Mouse (Mus musculus) neural tube, embryonic 13.5 days (tissue): ENCODE measurements around the gene Plcb4. TPM values are rescaled to one million over a fixed set of nuclear protein-coding genes. Genes with fewer than 3 reads are reported as not detected.
A peak's percentile ranks its signal among the peaks of the same experiment; 100 is the strongest.
"Not testable (repeated sequence)": the region's sequence is repeated elsewhere in the genome, so short reads cannot be mapped to it uniquely, and the experiment has no call there.

Experiments used
- ATAC-seq: fragments of 200-750 bp; cut with Nextera tagmentation; 2 replicates; pipeline ENCODE4 v1.8.0; 2017; ENCODE audit warnings: low read depth, mild to moderate bottlenecking, moderate TSS enrichment, moderate library complexity
- H3K27ac ChIP-seq: fragments of 300-500 bp; sonication (generic); replicated peaks from 2 replicates; pipeline ENCODE4 v1.5.1; 2015; ENCODE audit warnings: moderate library complexity, mild to moderate bottlenecking, inconsistent platforms
- H3K27me3 ChIP-seq: fragments of 300-500 bp; sonication (generic); 2 replicates; pipeline ENCODE4 v1.6.1; 2015; ENCODE audit warnings: mild to moderate bottlenecking, inconsistent platforms
- H3K36me3 ChIP-seq: fragments of 300-500 bp; sonication (generic); 2 replicates; pipeline ENCODE4 v1.6.1; 2015; ENCODE audit warnings: mild to moderate bottlenecking, inconsistent platforms
- H3K4me1 ChIP-seq: fragments of 300-500 bp; sonication (generic); replicated peaks from 2 replicates; pipeline ENCODE4 v1.6.1; 2015; ENCODE audit warnings: inconsistent platforms
- H3K4me2 ChIP-seq: fragments of 300-500 bp; sonication (generic); 2 replicates; pipeline ENCODE4 v1.6.1; 2015; ENCODE audit warnings: inconsistent platforms, mild to moderate bottlenecking, moderate library complexity
- H3K4me3 ChIP-seq: fragments of 300-500 bp; sonication (generic); 2 replicates; pipeline ENCODE4 v1.5.1; 2015; ENCODE audit warnings: mild to moderate bottlenecking, inconsistent platforms
- H3K9ac ChIP-seq: fragments of 300-500 bp; sonication (generic); 2 replicates; pipeline ENCODE4 v1.6.1; 2015; ENCODE audit warnings: moderate library complexity, mild to moderate bottlenecking, inconsistent platforms
- H3K9me3 ChIP-seq: fragments of 300-500 bp; sonication (generic); 2 replicates; pipeline ENCODE4 v1.6.1; 2016; ENCODE audit warnings: inconsistent platforms
- WGBS: fragments of 180-500 bp; shearing (Covaris S2); methylation state at CpG from one replicate; pipeline ENCODE4 v1.1.7; 2015; 5-methylcytosine and 5-hydroxymethylcytosine counted together
- polyA plus RNA-seq: library from polyadenylated mRNA; unstranded; fragments of >200 nt; fragmentation: Nextera tagmentation; extraction: Ambion mirVana; gene quantifications from 2 replicates; pipeline ENCODE4 v1.2.1, GENCODE M21; 2015

The Plcb4 gene
- polyA plus RNA-seq, 1 experiment from 2014 or later = 38.2 TPM

DNA sequence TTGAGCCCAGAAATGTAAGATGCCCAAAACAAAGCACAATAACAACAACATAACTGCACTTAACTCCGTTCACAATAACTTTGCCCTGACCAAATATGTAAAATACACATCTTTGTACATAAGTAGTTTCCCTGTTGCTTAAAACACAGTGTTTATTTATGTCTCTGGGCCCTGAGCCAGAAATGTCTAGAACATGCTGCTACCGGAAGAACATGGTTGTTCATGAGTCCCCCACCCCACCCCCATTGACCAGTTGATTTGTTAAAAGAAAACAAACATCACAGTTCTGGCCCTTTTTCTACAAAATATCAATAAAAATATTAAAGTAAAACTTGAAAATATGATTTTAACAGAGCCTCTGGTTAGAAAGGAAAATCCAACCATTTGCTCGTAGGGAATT, 49.6 kb downstream of the Plcb4 start:
- Histone ChIP-seq H3K36me3 (no peaks in the 10 kb centered on the region), H3K27me3 (peaks cover 4% of the 10 kb centered on the region; the same call in 1 of the 2 replicates), H3K9me3 (no peaks in the 10 kb centered on the region), H3K4me1 (peaks cover 32% of the 10 kb centered on the region), H3K4me3 (no peak overlapping the region), H3K4me2 (no peak overlapping the region), H3K27ac (no peak overlapping the region), H3K9ac (no peak overlapping the region)
- ATAC-seq = no peak
- 70% methylated on average over 3 of the region's 3 CpGs for WGBS

GRCm38 (mm10) chr2:135708796-135709195, 50.0 kb downstream of the Plcb4 start:
- peaks cover 4% of the 10 kb centered on the region; the same call in 1 of the 2 replicates for H3K27me3 ChIP-seq
- no peak overlapping the region for H3K4me3 ChIP-seq
- H3K4me1 ChIP-seq = peaks cover 32% of the 10 kb centered on the region
- H3K9ac ChIP-seq = no peak overlapping the region
- no peak for ATAC-seq
- no peak overlapping the region for H3K4me2 ChIP-seq
- 82% methylated on average over 9 of the region's 9 CpGs for WGBS
- no peak overlapping the region for H3K27ac ChIP-seq
- no peaks in the 10 kb centered on the region for H3K36me3 ChIP-seq
- no peaks in the 10 kb centered on the region for H3K9me3 ChIP-seq

- not testable (repeated sequence) for H3K36me3 ChIP-seq, ATAC-seq, H3K27me3 ChIP-seq, H3K27ac ChIP-seq, H3K9ac ChIP-seq, H3K4me3 ChIP-seq, H3K9me3 ChIP-seq, H3K4me2 ChIP-seq
- H3K4me1 ChIP-seq = peaks cover 32% of the 10 kb centered on the region
Measured at GRCm38 (mm10) chr2:135709736-135710135, 50.9 kb downstream of the Plcb4 start.

DNA sequence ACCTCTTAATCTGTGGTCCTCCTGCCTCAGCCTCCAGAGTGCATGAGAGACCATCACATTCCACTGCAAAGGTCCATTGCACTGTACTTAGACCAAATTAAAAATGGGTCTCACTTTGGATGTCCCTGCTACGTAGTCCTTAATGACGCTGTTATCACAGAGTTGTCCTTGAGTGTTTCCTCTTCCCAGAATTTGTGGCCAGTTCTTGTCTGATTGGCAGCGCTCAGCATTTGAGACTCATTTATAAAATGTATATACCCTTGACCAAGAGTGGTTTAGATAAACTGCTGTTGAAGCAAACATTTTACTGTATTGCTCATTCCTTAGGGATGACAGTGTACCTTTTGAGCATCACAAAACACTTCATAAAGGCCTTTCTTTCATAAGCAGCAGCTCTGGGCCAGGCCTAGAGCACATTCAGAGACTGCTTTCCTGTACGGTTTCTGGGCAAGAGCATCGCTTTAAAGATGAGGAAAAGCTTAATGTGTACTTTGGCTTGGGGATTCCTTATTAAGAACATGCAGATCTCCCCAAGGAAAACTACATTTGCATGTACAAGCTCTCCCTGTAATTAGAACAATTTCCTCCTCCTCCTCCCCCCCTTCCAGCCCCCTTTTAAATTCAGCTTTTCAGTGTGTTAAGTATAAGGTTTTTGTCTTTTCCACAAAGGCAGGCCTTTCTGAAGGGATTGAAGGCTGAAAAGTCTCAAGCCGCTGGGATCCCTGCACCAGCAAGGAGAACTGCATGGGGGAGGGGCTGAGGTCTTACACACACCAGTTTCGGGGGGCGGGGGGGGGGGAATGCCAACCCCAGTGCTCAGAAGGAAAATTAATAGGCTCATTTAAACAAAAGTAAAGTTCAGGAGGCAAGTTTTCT, 52.5 kb downstream of the Plcb4 start:
- Histone ChIP-seq H3K36me3 (no peaks in the 10 kb centered on the region), H3K27me3 (peaks cover 4% of the 10 kb centered on the region; the same call in 1 of the 2 replicates), H3K9ac (no peak overlapping the region), H3K27ac (peak overlapping the region; percentile 74), H3K4me3 (no peak overlapping the region), H3K4me2 (peak overlapping the region; percentile 45), H3K4me1 (peaks cover 38% of the 10 kb centered on the region), H3K9me3 (no peaks in the 10 kb centered on the region)
- WGBS = 33% methylated on average over 8 of the region's 8 CpGs
- ATAC-seq = peak; percentile 81

GRCm38 (mm10) chr2:135711925-135712288, 53.1 kb downstream of the Plcb4 start:
- peak; percentile 83 for ATAC-seq
- Histone ChIP-seq H3K9ac (no peak overlapping the region), H3K4me3 (no peak overlapping the region), H3K4me2 (peak overlapping the region; percentile 45), H3K9me3 (no peaks in the 10 kb centered on the region), H3K36me3 (no peaks in the 10 kb centered on the region), H3K4me1 (peaks cover 45% of the 10 kb centered on the region), H3K27me3 (peaks cover 4% of the 10 kb centered on the region; the same call in 1 of the 2 replicates), H3K27ac (peak overlapping the region; percentile 74; the same call in 1 of the 2 replicates)
- 9% methylated on average over 8 of the region's 8 CpGs for WGBS

DNA sequence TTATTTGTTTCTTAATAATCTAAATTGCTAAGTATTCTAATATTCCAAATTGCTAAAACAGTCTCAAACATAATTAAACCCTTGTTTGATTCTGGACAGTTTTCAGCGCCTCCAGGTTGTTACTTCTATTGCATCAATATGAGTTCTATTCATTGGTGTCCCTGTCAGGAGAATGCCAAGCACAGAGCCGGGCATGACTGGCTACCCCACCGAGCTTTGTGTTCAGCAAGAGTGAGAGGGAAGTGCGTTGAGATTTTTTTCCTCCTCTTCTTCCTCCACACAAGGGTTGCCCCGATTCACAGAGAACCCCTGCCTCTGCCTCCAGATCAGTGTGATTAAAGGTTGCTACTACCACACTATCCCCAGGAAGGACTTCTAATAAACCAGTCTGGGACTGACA, 53.5 kb downstream of the Plcb4 start:
- peaks cover 49% of the 10 kb centered on the region for H3K4me1 ChIP-seq
- 16% methylated on average over 5 of the region's 5 CpGs for WGBS
- H3K4me3 ChIP-seq = no peak overlapping the region
- no peak overlapping the region for H3K9ac ChIP-seq
- no peak overlapping the region for H3K27ac ChIP-seq
- ATAC-seq = no peak
- H3K9me3 ChIP-seq = no peaks in the 10 kb centered on the region
- H3K4me2 ChIP-seq = peak overlapping the region; percentile 45
- peaks cover 4% of the 10 kb centered on the region; the same call in 1 of the 2 replicates for H3K27me3 ChIP-seq
- H3K36me3 ChIP-seq = no peaks in the 10 kb centered on the region

GRCm38 (mm10) chr2:135712921-135713320, 54.1 kb downstream of the Plcb4 start:
- ATAC-seq = no peak
- no peak overlapping the region for H3K4me2 ChIP-seq
- WGBS = 63% methylated on average over 6 of the region's 6 CpGs

GRCm38 (mm10) chr2:135716180-135716579, 57.4 kb downstream of the Plcb4 start:
- H3K4me1 ChIP-seq = peaks cover 46% of the 10 kb centered on the region
- H3K4me2 ChIP-seq = no peak overlapping the region
- H3K9me3 ChIP-seq = no peaks in the 10 kb centered on the region
- WGBS = 89% methylated on average over 4 of the region's 4 CpGs
- H3K27ac ChIP-seq = no peak overlapping the region
- H3K36me3 ChIP-seq = no peaks in the 10 kb centered on the region
- H3K27me3 ChIP-seq = peaks cover 4% of the 10 kb centered on the region
- H3K9ac ChIP-seq = no peak overlapping the region
- H3K4me3 ChIP-seq = no peak overlapping the region
- no peak for ATAC-seq

More at GRCm38 (mm10) chr2:135712921-135713320, 54.1 kb downstream of the Plcb4 start:
- Histone ChIP-seq H3K36me3 (no peaks in the 10 kb centered on the region), H3K27me3 (peaks cover 4% of the 10 kb centered on the region; the same call in 1 of the 2 replicates), H3K9ac (no peak overlapping the region), H3K27ac (no peak overlapping the region), H3K4me3 (no peak overlapping the region), H3K4me1 (peaks cover 55% of the 10 kb centered on the region), H3K9me3 (no peaks in the 10 kb centered on the region)

DNA sequence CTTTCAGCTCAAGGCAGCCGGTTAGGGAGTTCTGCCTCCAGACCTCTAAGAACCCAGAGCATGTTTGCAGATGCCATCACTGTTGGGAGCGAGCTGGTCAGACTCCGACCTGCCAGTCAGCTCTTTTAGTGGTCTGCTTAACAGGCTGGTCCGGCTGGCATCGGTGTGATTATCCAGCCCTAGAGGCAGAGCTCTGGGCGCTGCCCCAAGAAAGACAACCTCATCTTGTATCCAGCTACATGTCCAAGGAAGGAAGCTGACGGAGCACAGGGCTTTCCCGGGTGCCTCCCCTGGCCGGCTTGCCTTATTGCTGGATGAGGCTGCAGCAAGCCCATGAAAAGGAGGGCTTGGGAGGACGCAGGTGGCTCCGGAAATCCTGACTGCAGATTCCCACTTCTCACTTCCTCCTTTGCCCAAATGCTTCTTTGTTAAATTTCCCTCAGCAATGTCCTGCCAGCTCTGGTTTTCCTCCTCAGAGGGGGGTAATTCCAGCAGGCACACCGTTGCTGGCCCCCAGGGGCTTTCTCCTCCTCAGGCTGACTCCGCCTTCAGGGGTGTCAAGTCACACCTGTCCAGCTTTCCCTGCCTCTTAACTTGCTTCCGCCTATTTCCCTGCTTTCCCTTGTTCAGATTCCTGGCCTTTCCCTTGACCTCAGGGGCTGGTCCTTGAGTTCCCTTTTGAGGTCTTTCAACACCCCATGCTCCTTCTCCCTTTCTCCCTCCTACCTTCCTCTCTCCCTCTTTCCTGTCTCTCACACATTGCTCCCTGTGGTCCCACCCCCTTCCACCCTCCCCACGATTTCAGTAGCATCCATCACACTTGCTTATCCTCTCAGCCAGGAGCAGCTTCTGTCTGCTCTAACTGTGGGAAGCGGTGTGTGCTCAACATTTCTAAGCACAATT, 58.7 kb downstream of the Plcb4 start:
- ATAC-seq = peak; percentile 45; the same call in 1 of the 2 replicates
- Histone ChIP-seq H3K4me1 (peaks cover 38% of the 10 kb centered on the region), H3K4me3 (no peak overlapping the region), H3K4me2 (peak overlapping the region; percentile 44), H3K27me3 (peaks cover 4% of the 10 kb centered on the region), H3K36me3 (no peaks in the 10 kb centered on the region), H3K27ac (peak overlapping the region; percentile 61; the same call in 1 of the 2 replicates), H3K9ac (peak overlapping the region; percentile 56), H3K9me3 (no peaks in the 10 kb centered on the region)
- 29% methylated on average over 16 of the region's 16 CpGs for WGBS

DNA sequence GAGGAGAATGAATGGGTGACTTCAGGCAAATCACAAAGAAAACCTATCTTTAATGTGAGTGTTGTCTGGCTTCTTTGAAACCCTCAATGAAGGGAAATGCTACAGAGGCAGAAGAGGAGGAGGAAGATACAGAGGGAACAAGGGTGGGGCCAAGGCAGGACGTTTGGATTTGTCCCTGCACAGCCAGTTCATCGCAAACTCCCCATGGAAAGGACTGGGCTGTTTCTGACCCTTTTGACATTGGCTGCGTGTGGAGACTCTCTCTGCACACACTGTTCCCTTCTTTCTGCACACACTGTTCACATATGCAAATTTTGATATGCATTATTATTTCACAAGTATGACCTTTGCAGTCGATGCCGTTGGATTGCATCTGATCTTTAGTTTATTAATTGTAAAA, 63.3 kb downstream of the Plcb4 start:
- ATAC-seq = no peak
- Histone ChIP-seq H3K27ac (no peak overlapping the region), H3K4me2 (no peak overlapping the region), H3K36me3 (no peaks in the 10 kb centered on the region), H3K4me3 (no peak overlapping the region), H3K27me3 (no peaks in the 10 kb centered on the region; the same call in 1 of the 2 replicates), H3K4me1 (peaks cover 20% of the 10 kb centered on the region), H3K9me3 (no peaks in the 10 kb centered on the region), H3K9ac (no peak overlapping the region)
- WGBS = 66% methylated on average over 5 of the region's 5 CpGs

DNA sequence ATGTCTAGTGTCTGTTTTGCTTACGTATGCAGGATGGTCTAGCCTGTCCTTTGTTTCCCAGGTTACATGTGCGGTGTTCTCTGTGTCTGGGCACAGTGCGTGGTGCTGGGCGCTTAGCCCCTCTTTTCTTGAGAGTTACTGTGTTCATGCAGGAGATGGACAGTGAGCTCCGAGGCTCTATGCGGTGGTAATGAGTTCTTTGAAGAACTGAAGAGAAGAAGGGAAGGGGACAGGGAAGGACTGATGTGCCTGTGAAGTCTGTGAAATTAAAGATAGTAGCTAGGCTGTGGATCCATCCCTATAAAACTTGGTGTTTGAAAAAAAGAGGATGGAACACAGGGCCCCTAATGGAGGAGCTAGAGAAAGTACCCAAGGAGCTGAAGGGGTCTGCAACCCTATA, 64.6 kb downstream of the Plcb4 start:
- Histone ChIP-seq H3K4me2 (no peak overlapping the region), H3K27ac (no peak overlapping the region), H3K9ac (no peak overlapping the region), H3K27me3 (no peaks in the 10 kb centered on the region), H3K4me3 (no peak overlapping the region), H3K36me3 (no peaks in the 10 kb centered on the region), H3K4me1 (peaks cover 18% of the 10 kb centered on the region), H3K9me3 (no peaks in the 10 kb centered on the region)
- no peak for ATAC-seq
- WGBS = 90% methylated on average over 6 of the region's 6 CpGs

GRCm38 (mm10) chr2:135724489-135724888, 65.7 kb downstream of the Plcb4 start:
- no peak for ATAC-seq
- Histone ChIP-seq H3K9ac (no peak overlapping the region), H3K4me3 (no peak overlapping the region), H3K9me3 (no peaks in the 10 kb centered on the region), H3K4me1 (peaks cover 18% of the 10 kb centered on the region), H3K27me3 (no peaks in the 10 kb centered on the region), H3K27ac (no peak overlapping the region), H3K4me2 (no peak overlapping the region), H3K36me3 (no peaks in the 10 kb centered on the region)
- 90% methylated on average over 10 of the region's 10 CpGs for WGBS
